Mouse (Mus musculus) limb, embryonic 12.5 days (tissue): ENCODE measurements around the gene Tenm2. TPM values are rescaled to one million over a fixed set of nuclear protein-coding genes. Genes with fewer than 3 reads are reported as not detected.

ENCODE experiments used
- ATAC-seq: fragments of 200-750 bp; cut with Nextera tagmentation; 2 replicates; pipeline ENCODE4 v1.8.0; 2017; ENCODE audit warnings: low read depth, moderate TSS enrichment; ENCODE audit not compliant: insufficient number of reproducible peaks, insufficient read depth, low FRiP score, low TSS enrichment
- H3K27ac ChIP-seq: fragments of 300-500 bp; sonication (generic); 2 replicates; pipeline ENCODE4 v1.5.1; 2016; ENCODE audit warnings: mild to moderate bottlenecking, moderate library complexity
- H3K27me3 ChIP-seq: fragments of 300-500 bp; sonication (generic); 2 replicates; pipeline ENCODE4 v1.6.1; 2016; ENCODE audit warnings: mild to moderate bottlenecking, moderate library complexity
- H3K36me3 ChIP-seq: fragments of 300-500 bp; sonication (generic); 2 replicates; pipeline ENCODE4 v1.6.1; 2016; ENCODE audit warnings: mild to moderate bottlenecking, moderate library complexity
- H3K4me1 ChIP-seq: fragments of 300-500 bp; sonication (generic); replicated peaks from 2 replicates; pipeline ENCODE4 v1.6.1; 2016
- H3K4me2 ChIP-seq: fragments of 300-500 bp; sonication (generic); 2 replicates; pipeline ENCODE4 v1.6.1; 2016; ENCODE audit warnings: mild to moderate bottlenecking, moderate library complexity
- H3K4me3 ChIP-seq: fragments of 300-500 bp; sonication (generic); replicated peaks from 2 replicates; pipeline ENCODE4 v1.5.1; 2016; ENCODE audit warnings: mild to moderate bottlenecking
- H3K9ac ChIP-seq: fragments of 300-500 bp; sonication (generic); replicated peaks from 2 replicates; pipeline ENCODE4 v1.6.1; 2016; ENCODE audit warnings: mild to moderate bottlenecking, moderate library complexity
- H3K9me3 ChIP-seq: fragments of 300-500 bp; sonication (generic); 2 replicates; pipeline ENCODE4 v1.6.1; 2016; ENCODE audit warnings: mild to moderate bottlenecking, moderate library complexity
- WGBS: fragments of 180-500 bp; shearing (Covaris S2); methylation state at CpG from one replicate; pipeline ENCODE4 v1.1.7; 2016; 5-methylcytosine and 5-hydroxymethylcytosine counted together
- polyA plus RNA-seq: library from polyadenylated mRNA; unstranded; fragments of >200 nt; fragmentation: Nextera tagmentation; extraction: Ambion mirVana; gene quantifications from 2 replicates; pipeline ENCODE4 v1.2.1, GENCODE M21; 2016

The Tenm2 gene
- polyA plus RNA-seq, 1 experiment from 2014 or later, result 0.94 TPM

- Histone ChIP-seq H3K4me3 (no peak overlapping the region), H3K9me3 (no peaks in the 10 kb centered on the region), H3K36me3 (no peaks in the 10 kb centered on the region), H3K9ac (no peak overlapping the region), H3K27me3 (0 out of 2 replicates have a peak, but pooled peaks cover 5% of the 10 kb centered on the region), H3K4me2 (no peak overlapping the region), H3K27ac (no peak overlapping the region), H3K4me1 (peaks cover 7% of the 10 kb centered on the region)
- no peak for ATAC-seq
- 76% methylated on average over 6 of the region's 6 CpGs for WGBS
These were observed 928.5 kb downstream of the Tenm2 start for GRCm38 (mm10) chr11:36307276-36307675.

- H3K4me1 ChIP-seq, result peaks cover 12% of the 10 kb centered on the region
- ATAC-seq, result no peak
- H3K4me2 ChIP-seq, result no peak overlapping the region
- H3K27ac ChIP-seq, result no peak overlapping the region
- 0 out of 2 replicates have a peak, but pooled peaks cover 5% of the 10 kb centered on the region for H3K27me3 ChIP-seq
- WGBS, result 76% methylated on average over 10 of the region's 10 CpGs
- H3K9ac ChIP-seq, result no peak overlapping the region
- H3K4me3 ChIP-seq, result no peak overlapping the region
- H3K36me3 ChIP-seq, result no peaks in the 10 kb centered on the region
- H3K9me3 ChIP-seq, result no peaks in the 10 kb centered on the region
These were observed 930.3 kb downstream of the Tenm2 start for GRCm38 (mm10) chr11:36305348-36305950.

- H3K9me3 ChIP-seq, result no peaks in the 10 kb centered on the region
- H3K4me3 ChIP-seq, result no peak overlapping the region
- no peak overlapping the region for H3K4me2 ChIP-seq
- peaks cover 12% of the 10 kb centered on the region for H3K4me1 ChIP-seq
- no peak overlapping the region for H3K9ac ChIP-seq
- H3K27me3 ChIP-seq, result 0 out of 2 replicates have a peak, but pooled peaks cover 3% of the 10 kb centered on the region
- no peak for ATAC-seq
- H3K36me3 ChIP-seq, result no peaks in the 10 kb centered on the region
- WGBS, result 36% methylated on average over 2 of the region's 2 CpGs
- no peak overlapping the region for H3K27ac ChIP-seq
These were observed 932.8 kb downstream of the Tenm2 start for GRCm38 (mm10) chr11:36302913-36303371.

GRCm38 (mm10) chr11:36302096-36302495 lies 933.7 kb downstream of the Tenm2 start:
- Histone ChIP-seq H3K4me2 (no peak overlapping the region), H3K36me3 (no peaks in the 10 kb centered on the region), H3K9me3 (no peaks in the 10 kb centered on the region), H3K27me3 (0 out of 2 replicates have a peak, but pooled peaks cover 3% of the 10 kb centered on the region), H3K27ac (no peak overlapping the region), H3K4me1 (peaks cover 12% of the 10 kb centered on the region), H3K4me3 (no peak overlapping the region), H3K9ac (no peak overlapping the region)
- ATAC-seq, result no peak
- WGBS, result 57% methylated on average over 7 of the region's 7 CpGs

GRCm38 (mm10) chr11:36296568-36296967 lies 939.2 kb downstream of the Tenm2 start:
- no peaks in the 10 kb centered on the region for H3K36me3 ChIP-seq
- no peaks in the 10 kb centered on the region for H3K27me3 ChIP-seq
- peaks cover 6% of the 10 kb centered on the region; the same call in 1 of the 2 replicates for H3K4me1 ChIP-seq
- H3K9me3 ChIP-seq, result no peaks in the 10 kb centered on the region
- no peak overlapping the region for H3K4me3 ChIP-seq
- WGBS, result 70% methylated on average over 3 of the region's 3 CpGs
- ATAC-seq, result no peak
- no peak overlapping the region for H3K4me2 ChIP-seq
- H3K9ac ChIP-seq, result no peak overlapping the region
- H3K27ac ChIP-seq, result no peak overlapping the region

- no peaks in the 10 kb centered on the region for H3K9me3 ChIP-seq
- H3K4me2 ChIP-seq, result peak overlapping the region; percentile 25
- no peak overlapping the region for H3K27ac ChIP-seq
- no peak overlapping the region for H3K4me3 ChIP-seq
- no peaks in the 10 kb centered on the region for H3K36me3 ChIP-seq
- 0 out of 2 replicates have a peak, but pooled peaks cover 3% of the 10 kb centered on the region for H3K27me3 ChIP-seq
- no peak overlapping the region for H3K9ac ChIP-seq
- WGBS, result 23% methylated on average over 6 of the region's 6 CpGs
- ATAC-seq, result peak; percentile 37; the same call in 1 of the 2 replicates
- H3K4me1 ChIP-seq, result peaks cover 6% of the 10 kb centered on the region; the same call in 1 of the 2 replicates
These were observed 943.6 kb downstream of the Tenm2 start for GRCm38 (mm10) chr11:36292206-36292605.

- no peak for ATAC-seq
These were observed 949.5 kb downstream of the Tenm2 start for GRCm38 (mm10) chr11:36286246-36286645.

GRCm38 (mm10) chr11:36280533-36280932 lies 955.2 kb downstream of the Tenm2 start:
- no peak overlapping the region for H3K9ac ChIP-seq
- peaks cover 16% of the 10 kb centered on the region for H3K4me1 ChIP-seq
- no peak overlapping the region for H3K27ac ChIP-seq
- H3K36me3 ChIP-seq, result no peaks in the 10 kb centered on the region
- no peaks in the 10 kb centered on the region for H3K9me3 ChIP-seq
- ATAC-seq, result no peak
- WGBS, result 82% methylated on average over 7 of the region's 7 CpGs
- H3K27me3 ChIP-seq, result no peaks in the 10 kb centered on the region; the same call in 1 of the 2 replicates
- no peak overlapping the region for H3K4me3 ChIP-seq
- H3K4me2 ChIP-seq, result no peak overlapping the region

More at GRCm38 (mm10) chr11:36286246-36286645, 949.5 kb downstream of the Tenm2 start:
- Histone ChIP-seq H3K4me1 (no peaks in the 10 kb centered on the region), H3K36me3 (no peaks in the 10 kb centered on the region), H3K27me3 (peaks cover under 1% of the 10 kb centered on the region; the same call in 1 of the 2 replicates), H3K27ac (no peak overlapping the region), H3K4me2 (no peak overlapping the region), H3K9ac (no peak overlapping the region), H3K4me3 (no peak overlapping the region), H3K9me3 (no peaks in the 10 kb centered on the region)
- 75% methylated on average over 6 of the region's 6 CpGs for WGBS

GRCm38 (mm10) chr11:36277903-36278215 lies 957.9 kb downstream of the Tenm2 start:
- WGBS, result 62% methylated on average over 9 of the region's 9 CpGs
- H3K4me3 ChIP-seq, result no peak overlapping the region
- ATAC-seq, result no peak
- H3K9ac ChIP-seq, result no peak overlapping the region
- H3K4me1 ChIP-seq, result peaks cover 16% of the 10 kb centered on the region
- H3K27me3 ChIP-seq, result no peaks in the 10 kb centered on the region
- no peaks in the 10 kb centered on the region for H3K36me3 ChIP-seq
- H3K9me3 ChIP-seq, result no peaks in the 10 kb centered on the region
- H3K4me2 ChIP-seq, result no peak overlapping the region; the same call in 1 of the 2 replicates
- no peak overlapping the region for H3K27ac ChIP-seq

GRCm38 (mm10) chr11:36277192-36277902 lies 958.4 kb downstream of the Tenm2 start:
- Histone ChIP-seq H3K36me3 (no peaks in the 10 kb centered on the region), H3K4me2 (peak overlapping the region; percentile 45), H3K9ac (no peak overlapping the region), H3K9me3 (no peaks in the 10 kb centered on the region), H3K27ac (no peak overlapping the region), H3K27me3 (no peaks in the 10 kb centered on the region), H3K4me1 (peaks cover 18% of the 10 kb centered on the region), H3K4me3 (0 out of 2 replicates have a peak overlapping the region, but pooled peaks have one; percentile 11)
- 0 out of 2 replicates have a peak, but pooled peaks have one; percentile 13 for ATAC-seq
- 36% methylated on average over 20 of the region's 20 CpGs for WGBS

GRCm38 (mm10) chr11:36276015-36276414 lies 959.7 kb downstream of the Tenm2 start:
- Histone ChIP-seq H3K4me1 (peaks cover 25% of the 10 kb centered on the region), H3K4me3 (no peak overlapping the region), H3K27me3 (no peaks in the 10 kb centered on the region), H3K36me3 (no peaks in the 10 kb centered on the region), H3K27ac (no peak overlapping the region), H3K4me2 (no peak overlapping the region), H3K9ac (no peak overlapping the region), H3K9me3 (no peaks in the 10 kb centered on the region)
- WGBS, result 22% methylated on average over 5 of the region's 5 CpGs
- ATAC-seq, result no peak
